Mouse (Mus musculus) kidney, postnatal 0 days (tissue): ENCODE measurements around the gene Rfc1. TPM values are rescaled to one million over a fixed set of nuclear protein-coding genes. Genes with fewer than 3 reads are reported as not detected.

Experiments
- ATAC-seq: fragments of 200-750 bp; cut with Nextera tagmentation; replicated peaks from 2 replicates; pipeline ENCODE4 v1.8.0; 2017; ENCODE audit warnings: low read depth, moderate number of reproducible peaks, moderate TSS enrichment, moderate library complexity; ENCODE audit not compliant: low FRiP score
- DNase-seq: peaks from one replicate; pipeline ENCODE4 v3.0.0-alpha.2; 2016; ENCODE audit warnings: low spot score
- H3K27ac ChIP-seq: fragments of 300-500 bp; sonication (generic); 2 replicates; pipeline ENCODE4 v1.5.1; 2014; ENCODE audit warnings: mild to moderate bottlenecking
- H3K27me3 ChIP-seq: fragments of 300-500 bp; sonication (generic); 2 replicates; pipeline ENCODE4 v1.6.1; 2014; ENCODE audit warnings: low read length, mixed read lengths; ENCODE audit not compliant: insufficient read depth
- H3K36me3 ChIP-seq: fragments of 300-500 bp; sonication (generic); 2 replicates; pipeline ENCODE4 v1.6.1; 2014; ENCODE audit warnings: low read length, mixed read lengths; ENCODE audit not compliant: insufficient read depth
- H3K4me1 ChIP-seq: fragments of 300-500 bp; sonication (generic); replicated peaks from 2 replicates; pipeline ENCODE4 v1.6.1; 2014; ENCODE audit warnings: antibody characterized with exemption, low read length, mixed read lengths; ENCODE audit not compliant: insufficient read depth
- H3K4me2 ChIP-seq: fragments of 300-500 bp; sonication (generic); 2 replicates; pipeline ENCODE4 v1.6.1; 2014; ENCODE audit warnings: mild to moderate bottlenecking, low read length, moderate library complexity, mixed read lengths
- H3K4me3 ChIP-seq: fragments of 300-500 bp; sonication (generic); replicated peaks from 2 replicates; pipeline ENCODE4 v1.5.1; 2014; ENCODE audit warnings: low read depth, low read length
- H3K9ac ChIP-seq: fragments of 300-500 bp; sonication (generic); 2 replicates; pipeline ENCODE4 v1.6.1; 2014; ENCODE audit warnings: low read depth, low read length
- H3K9me3 ChIP-seq: fragments of 300-500 bp; sonication (generic); replicated peaks from 2 replicates; pipeline ENCODE4 v1.6.1; 2016; ENCODE audit warnings: low read length, inconsistent platforms, mixed read lengths
- CTCF ChIP-seq: IDR thresholded peaks from 2 replicates; pipeline ENCODE4 v1.5.1; 2016; ENCODE audit warnings: antibody characterized with exemption, low read depth, mild to moderate bottlenecking, moderate library complexity
- WGBS: fragments of 180-500 bp; shearing (Covaris S2); extraction: QIAGEN DNeasy Blood & Tissue Kit; methylation state at CpG from one replicate; pipeline ENCODE4 v1.1.7; 2014; 5-methylcytosine and 5-hydroxymethylcytosine counted together
- polyA plus RNA-seq: library from polyadenylated mRNA; unstranded; fragments of >200 nt; fragmentation: Nextera tagmentation; extraction: Ambion mirVana; gene quantifications from 2 replicates; pipeline ENCODE4 v1.2.1, GENCODE M21; 2015

Gene Rfc1
- polyA plus RNA-seq, 1 experiment from 2014 or later, result 69.1 TPM

DNA sequence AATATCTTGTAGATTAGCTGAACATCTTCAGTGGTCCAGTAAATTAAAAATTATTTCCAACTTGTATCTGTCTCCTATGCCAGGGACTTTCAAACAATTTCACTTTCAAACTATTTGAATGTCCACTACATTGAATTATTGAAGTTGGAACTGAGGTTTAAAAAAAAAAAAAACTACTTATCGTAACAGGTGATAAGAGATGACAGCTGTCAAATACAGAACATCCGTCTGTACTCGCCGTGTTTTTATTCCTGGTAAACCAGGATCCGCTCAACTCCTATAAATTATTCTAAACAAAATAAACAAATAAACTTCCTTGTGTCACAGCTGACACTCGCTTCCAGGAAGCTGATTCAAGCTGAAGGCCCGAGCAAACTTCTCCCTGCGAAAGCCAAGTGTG is 682 bp downstream of the Rfc1 start:
- peak overlapping the region; percentile 91 for H3K9ac ChIP-seq
- no peaks in the 10 kb centered on the region for H3K27me3 ChIP-seq
- H3K4me3 ChIP-seq, result peak overlapping the region; percentile 100
- DNase-seq (no peak), ATAC-seq (no peak)
- H3K27ac ChIP-seq, result peak overlapping the region; percentile 85
- WGBS, result 3% methylated on average over 8 of the region's 8 CpGs
- no peaks in the 10 kb centered on the region for H3K4me1 ChIP-seq
- no peaks in the 10 kb centered on the region for H3K36me3 ChIP-seq
- H3K4me2 ChIP-seq, result peak overlapping the region; percentile 81
- no peaks in the 10 kb centered on the region for H3K9me3 ChIP-seq
- TF ChIP-seq CTCF, result no peak

GRCm38 (mm10) chr5:65329971-65330370 is 5.5 kb downstream of the Rfc1 start:
- no peaks in the 10 kb centered on the region for H3K4me1 ChIP-seq
- H3K9me3 ChIP-seq, result no peaks in the 10 kb centered on the region
- WGBS, result 66% methylated on average over 3 of the region's 3 CpGs
- TF ChIP-seq CTCF, result no peak
- no peak overlapping the region for H3K4me3 ChIP-seq
- H3K36me3 ChIP-seq, result no peaks in the 10 kb centered on the region
- no peak for ATAC-seq
- H3K27ac ChIP-seq, result no peak overlapping the region
- no peak overlapping the region for H3K4me2 ChIP-seq
- H3K27me3 ChIP-seq, result no peaks in the 10 kb centered on the region
- H3K9ac ChIP-seq, result no peak overlapping the region
- no peak for DNase-seq

DNA sequence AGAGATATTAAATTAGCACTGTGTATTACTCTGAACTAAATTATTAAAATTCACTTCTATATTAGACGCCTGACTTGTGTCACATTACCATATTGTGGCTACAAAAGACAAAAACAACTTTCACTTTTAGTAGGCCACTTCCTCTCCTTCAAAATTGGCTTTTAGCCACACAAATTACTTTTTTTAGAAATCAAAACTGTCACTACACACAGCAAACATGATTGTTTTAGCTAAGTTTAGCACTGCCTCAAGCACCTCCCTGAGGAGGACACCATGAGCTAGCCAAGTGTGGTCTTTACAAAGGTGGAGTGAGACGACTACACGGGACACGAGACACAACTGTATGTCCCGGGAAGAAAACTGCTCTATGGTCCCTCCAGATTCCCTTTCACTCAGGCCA is 9.3 kb downstream of the Rfc1 start:
- Histone ChIP-seq H3K4me3 (no peak overlapping the region), H3K36me3 (no peaks in the 10 kb centered on the region), H3K4me2 (peak overlapping the region; percentile 16), H3K27me3 (no peaks in the 10 kb centered on the region), H3K27ac (peak overlapping the region; percentile 47; the same call in 1 of the 2 replicates), H3K9ac (peak overlapping the region; percentile 32; the same call in 1 of the 2 replicates), H3K9me3 (no peaks in the 10 kb centered on the region), H3K4me1 (0 out of 2 replicates have a peak, but pooled peaks cover 3% of the 10 kb centered on the region)
- peak; percentile 29 for DNase-seq
- 58% methylated on average over 5 of the region's 5 CpGs for WGBS
- TF ChIP-seq CTCF, result no peak
- ATAC-seq, result no peak

- ATAC-seq (no peak), DNase-seq (no peak)
- H3K4me3 ChIP-seq, result no peak overlapping the region
- H3K4me1 ChIP-seq, result 0 out of 2 replicates have a peak, but pooled peaks cover 3% of the 10 kb centered on the region
- no peak for TF ChIP-seq CTCF
- no peaks in the 10 kb centered on the region for H3K27me3 ChIP-seq
- H3K27ac ChIP-seq, result no peak overlapping the region
- H3K9ac ChIP-seq, result no peak overlapping the region
- 83% methylated on average over 3 of the region's 3 CpGs for WGBS
- no peak overlapping the region for H3K4me2 ChIP-seq
- H3K9me3 ChIP-seq, result no peaks in the 10 kb centered on the region
- H3K36me3 ChIP-seq, result no peaks in the 10 kb centered on the region
These were observed 10.6 kb downstream of the Rfc1 start for GRCm38 (mm10) chr5:65324758-65325355.

DNA sequence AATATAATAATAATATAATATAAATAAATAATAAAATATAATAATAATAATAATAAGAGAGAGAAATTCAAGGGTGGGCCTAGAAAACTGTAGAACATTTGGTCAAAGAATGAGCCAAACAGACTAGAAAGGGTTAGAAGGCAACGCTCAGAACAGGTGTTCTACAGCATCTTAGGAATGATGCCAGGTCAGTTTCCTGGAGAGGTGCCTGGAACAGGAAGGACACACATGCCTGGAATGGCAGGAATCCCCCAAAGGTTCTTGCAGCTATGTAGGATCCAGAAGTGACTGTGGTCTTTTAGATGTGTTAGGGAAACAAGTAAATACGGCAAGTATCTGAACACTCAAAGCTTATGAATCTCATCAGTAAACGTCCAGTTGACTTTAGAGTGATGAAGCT is 11.2 kb downstream of the Rfc1 start:
- no peak overlapping the region for H3K4me3 ChIP-seq
- no peak for DNase-seq
- 84% methylated on average over 3 of the region's 3 CpGs for WGBS
- no peaks in the 10 kb centered on the region for H3K36me3 ChIP-seq
- H3K9ac ChIP-seq, result no peak overlapping the region
- TF ChIP-seq CTCF, result no peak
- H3K4me1 ChIP-seq, result 0 out of 2 replicates have a peak, but pooled peaks cover 3% of the 10 kb centered on the region
- H3K4me2 ChIP-seq, result no peak overlapping the region
- H3K9me3 ChIP-seq, result no peaks in the 10 kb centered on the region
- no peaks in the 10 kb centered on the region for H3K27me3 ChIP-seq
- no peak overlapping the region for H3K27ac ChIP-seq
- ATAC-seq, result no peak

GRCm38 (mm10) chr5:65322165-65322564 is 13.3 kb downstream of the Rfc1 start:
- no peak for TF ChIP-seq CTCF
- H3K27me3 ChIP-seq, result no peaks in the 10 kb centered on the region
- H3K27ac ChIP-seq, result no peak overlapping the region
- 0 out of 2 replicates have a peak, but pooled peaks cover 3% of the 10 kb centered on the region for H3K4me1 ChIP-seq
- no peak overlapping the region for H3K9ac ChIP-seq
- DNase-seq (no peak), ATAC-seq (no peak)
- H3K9me3 ChIP-seq, result no peaks in the 10 kb centered on the region
- H3K4me2 ChIP-seq, result no peak overlapping the region
- H3K4me3 ChIP-seq, result no peak overlapping the region
- H3K36me3 ChIP-seq, result no peaks in the 10 kb centered on the region
- 41% methylated on average over 10 of the region's 10 CpGs for WGBS

DNA sequence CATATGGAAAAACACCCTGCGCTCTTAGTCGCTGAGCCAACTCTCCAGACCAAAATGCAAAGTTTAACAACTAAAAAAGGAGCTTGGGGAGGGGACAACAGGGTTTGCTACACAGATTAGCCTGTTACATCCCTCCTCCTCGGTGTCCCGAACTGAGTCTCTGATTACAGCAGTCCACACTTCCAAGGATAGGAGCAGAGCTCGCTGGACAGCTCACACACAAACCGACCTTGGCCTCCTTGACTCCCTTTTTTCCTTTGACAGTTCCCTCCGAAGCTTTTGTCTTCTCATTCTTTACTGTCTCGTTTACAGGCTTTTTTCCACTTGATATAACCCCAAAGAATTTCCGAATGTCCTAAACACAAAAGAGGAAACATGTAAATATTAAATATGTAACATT is 16.3 kb downstream of the Rfc1 start:
- Histone ChIP-seq H3K4me1 (no peaks in the 10 kb centered on the region), H3K27me3 (no peaks in the 10 kb centered on the region), H3K4me3 (no peak overlapping the region), H3K36me3 (0 out of 2 replicates have a peak, but pooled peaks cover 3% of the 10 kb centered on the region), H3K4me2 (no peak overlapping the region), H3K27ac (no peak overlapping the region), H3K9me3 (no peaks in the 10 kb centered on the region), H3K9ac (no peak overlapping the region)
- ATAC-seq (no peak), DNase-seq (no peak)
- no peak for TF ChIP-seq CTCF
- WGBS, result 87% methylated on average over 9 of the region's 9 CpGs
